Mouse (Mus musculus) left cerebral cortex, adult 18-20 months (tissue): ENCODE results near the gene Scube1. TPM values are rescaled to one million over a fixed set of nuclear protein-coding genes. Genes with fewer than 3 reads are reported as not detected.

Experiments used
- DNase-seq, 2 experiments: peaks; one replicate each; pipeline ENCODE4 v3.0.0; 2021 to 2022; ENCODE audit warnings: low spot score in 2 of 2, mixed read lengths in 1 of 2
- total RNA-seq, 2 experiments: library from RNA; stranded (reverse); gene quantifications; 2 replicates each; pipeline ENCODE4 v1.2.3; 2021

Gene Scube1
- total RNA-seq, 2 experiments from 2014 or later, result 51.8 to 67.1 TPM

DNA sequence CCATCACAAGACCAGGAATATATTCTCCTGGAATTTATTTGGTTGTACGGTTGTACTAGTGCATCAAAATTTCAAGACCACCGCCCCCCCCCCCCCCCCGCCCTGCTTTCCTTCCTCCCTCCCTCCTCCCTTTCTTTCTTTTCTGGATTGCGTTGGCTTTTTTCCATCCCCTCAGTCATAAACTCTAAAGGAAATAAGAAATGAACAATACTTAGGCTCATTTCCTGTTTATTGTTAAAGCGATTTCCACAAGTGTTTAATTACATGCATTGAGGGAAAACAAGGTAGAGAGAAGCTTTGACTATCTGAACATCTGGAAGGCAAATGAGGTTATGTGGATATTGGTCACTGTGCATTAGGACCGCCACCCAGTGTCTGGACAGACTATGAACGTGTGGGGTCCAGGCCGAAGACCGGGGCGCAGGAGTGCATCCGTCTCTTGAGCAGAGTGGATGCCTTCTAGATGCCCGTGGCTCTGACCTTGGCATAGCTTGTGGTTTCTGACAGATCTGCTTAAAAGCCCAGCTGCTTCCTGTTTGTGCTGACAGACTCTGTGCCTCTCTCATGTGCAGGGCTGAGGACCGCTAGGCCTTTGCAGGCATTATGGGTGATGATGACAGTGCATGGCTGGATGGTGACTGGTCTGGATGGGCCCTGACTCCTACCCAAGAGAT lies 122.3 kb downstream of the Scube1 start:
- DNase-seq, result no peak

DNA sequence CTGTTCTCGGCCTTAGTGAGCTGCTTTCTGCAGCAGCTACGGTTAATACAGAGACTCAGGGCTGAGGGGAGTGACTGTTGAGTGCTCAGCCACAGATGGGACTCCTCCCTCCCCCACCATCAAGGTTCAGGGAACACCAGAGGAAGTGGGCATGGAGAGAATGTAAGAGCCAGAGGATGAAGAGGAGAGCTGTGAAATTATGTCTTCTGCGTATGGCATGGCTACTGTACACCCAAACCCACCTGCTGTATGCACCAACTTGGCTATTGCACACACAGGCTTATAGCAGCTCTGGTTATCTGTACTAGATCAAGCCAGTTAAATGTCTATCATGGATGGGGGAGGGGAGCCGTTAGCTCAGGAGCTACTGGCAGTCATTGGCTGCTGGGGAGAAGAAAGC lies 123.6 kb downstream of the Scube1 start:
- DNase-seq, result no peak

DNA sequence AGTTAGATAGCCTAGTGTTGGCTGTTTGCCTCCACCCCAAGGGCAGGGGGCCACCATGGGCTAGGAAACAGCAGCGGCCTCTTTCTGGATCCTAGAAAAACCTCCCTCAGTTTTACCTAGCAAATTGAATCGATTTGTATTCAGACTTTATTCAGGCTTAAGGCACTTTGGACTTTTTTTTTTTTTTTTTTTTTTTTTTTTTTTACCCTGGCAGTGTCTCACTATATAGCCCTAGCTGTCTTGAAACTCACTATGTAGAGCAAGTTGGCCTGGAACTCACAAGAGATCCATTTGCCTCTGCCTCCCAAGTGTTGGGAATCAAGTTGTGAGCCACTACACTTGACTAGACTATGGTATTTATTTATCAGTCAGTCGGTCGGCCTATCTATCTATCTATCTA lies 128.0 kb downstream of the Scube1 start:
- DNase-seq, result no peak

DNA sequence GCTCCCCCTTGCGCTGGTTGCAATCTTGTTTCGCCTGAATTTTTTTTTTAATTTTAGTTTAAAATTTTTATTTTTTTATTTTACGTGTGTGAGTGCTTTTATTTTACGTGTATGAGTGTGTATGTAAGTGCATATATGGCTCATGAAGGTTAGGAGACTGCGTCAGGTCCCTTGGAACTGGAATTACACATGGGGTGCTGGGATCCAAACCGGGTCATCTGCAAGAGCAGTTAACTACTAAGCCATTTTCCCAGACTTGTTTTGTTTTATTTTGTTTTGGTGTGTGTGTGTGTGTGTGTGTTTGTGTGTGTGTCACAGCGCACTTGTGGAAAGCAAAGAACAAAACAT lies 129.5 kb downstream of the Scube1 start:
- DNase-seq, result no peak

DNA sequence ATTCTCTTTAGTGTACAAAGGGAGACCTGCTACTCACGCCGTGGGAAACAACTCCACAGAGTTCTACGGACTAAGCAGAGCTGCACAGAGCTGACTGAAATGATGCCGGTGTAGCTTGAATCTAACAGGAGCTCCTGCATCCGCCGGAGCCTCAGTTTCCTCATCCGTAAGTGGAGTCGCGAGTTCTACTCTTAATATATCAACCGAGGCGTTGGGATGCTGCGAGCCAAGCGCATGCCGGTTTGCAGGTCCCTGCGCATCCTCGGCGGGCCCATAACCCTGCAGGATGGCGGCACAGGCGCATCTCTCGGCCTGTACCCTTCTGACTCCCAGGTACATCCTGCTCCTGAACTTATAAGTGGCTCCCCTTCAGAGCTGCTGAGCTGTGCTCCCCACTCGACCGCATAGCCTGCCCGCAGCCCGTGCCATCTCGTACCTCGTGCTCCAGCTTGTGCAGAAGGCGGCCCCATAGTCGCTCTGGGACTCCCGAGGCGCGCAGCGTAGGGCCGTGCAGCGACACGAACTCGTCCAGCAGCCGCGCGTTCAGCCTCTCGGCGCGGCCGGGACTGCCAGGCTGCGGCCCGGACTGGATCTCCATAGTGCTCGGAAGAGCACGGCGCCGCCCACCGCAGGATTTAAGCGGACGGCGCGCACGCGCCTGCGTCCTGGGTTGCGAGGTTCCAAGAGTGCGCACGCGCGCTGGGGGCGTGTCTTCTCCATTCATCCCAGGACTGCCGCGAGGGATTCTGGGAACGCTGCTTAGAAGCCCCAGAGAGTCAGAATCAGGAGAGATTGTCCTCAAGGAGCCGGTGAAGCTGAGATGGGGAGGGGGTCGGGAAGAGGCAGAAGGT lies 130.1 kb downstream of the Scube1 start, which contains the start of gene Ttll12:
Gene Ttll12 (minus strand): TSS at position 645 of the 851 bp plus-strand sequence.
- DNase-seq, result peak; percentile 98

DNA sequence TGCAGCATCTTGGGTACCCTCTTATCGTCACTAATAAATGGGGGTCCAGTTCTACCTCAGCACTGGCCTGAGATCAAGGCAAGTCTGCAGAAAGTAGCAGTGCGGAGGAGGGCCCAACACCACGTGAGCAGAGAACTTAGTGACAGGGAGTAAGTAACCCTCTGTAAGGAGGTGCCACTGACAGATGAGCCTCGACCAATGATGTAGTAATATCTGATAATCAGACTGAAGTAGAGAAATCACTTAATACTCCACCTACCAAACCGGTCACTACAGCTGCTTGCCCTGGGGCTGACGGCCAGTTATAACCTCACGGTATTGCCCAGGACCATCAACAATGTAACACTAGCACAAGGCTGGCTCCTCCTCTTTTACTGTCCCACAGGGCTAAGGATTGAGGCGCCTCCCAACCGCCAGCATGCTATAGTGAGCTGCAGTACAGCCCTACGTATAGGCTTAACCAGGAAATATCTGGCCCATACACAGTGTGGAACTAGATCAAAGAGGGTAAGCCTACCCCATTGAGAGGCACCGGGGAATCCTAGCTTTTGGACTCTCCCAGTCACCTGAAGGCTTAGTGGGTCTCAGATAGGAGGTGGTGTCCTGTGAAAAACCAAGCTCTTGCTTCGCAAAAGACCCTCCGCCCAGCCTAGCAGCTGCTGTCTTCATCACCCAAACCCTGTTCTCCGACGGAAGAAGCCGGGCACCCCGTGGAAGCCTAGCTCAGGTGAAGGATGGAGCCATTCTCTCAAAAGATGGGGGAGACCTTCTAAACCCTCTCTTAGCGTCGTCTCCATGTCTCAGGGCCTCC lies 130.9 kb downstream of the Scube1 start:
- DNase-seq, result no peak

DNA sequence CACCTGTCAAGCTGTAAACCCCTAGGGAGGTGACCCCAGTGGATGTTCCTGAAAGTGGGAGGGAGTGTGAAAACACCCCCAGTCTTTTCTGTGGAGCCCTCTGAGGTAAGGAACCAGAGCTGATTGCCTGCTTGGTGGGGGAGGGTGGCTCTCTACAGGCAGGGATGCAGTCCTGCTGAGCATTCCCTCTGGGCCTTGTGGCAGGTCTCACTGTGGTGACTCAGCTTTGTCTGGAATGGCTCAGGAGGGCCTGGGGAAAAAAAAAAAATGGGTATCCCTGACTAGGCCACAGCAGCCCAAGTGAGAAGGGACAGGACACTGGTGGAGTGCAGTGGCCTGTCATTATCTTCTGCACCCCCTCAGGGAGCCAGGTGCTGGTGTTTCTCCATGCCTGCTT lies 131.6 kb downstream of the Scube1 start:
- no peak for DNase-seq

DNA sequence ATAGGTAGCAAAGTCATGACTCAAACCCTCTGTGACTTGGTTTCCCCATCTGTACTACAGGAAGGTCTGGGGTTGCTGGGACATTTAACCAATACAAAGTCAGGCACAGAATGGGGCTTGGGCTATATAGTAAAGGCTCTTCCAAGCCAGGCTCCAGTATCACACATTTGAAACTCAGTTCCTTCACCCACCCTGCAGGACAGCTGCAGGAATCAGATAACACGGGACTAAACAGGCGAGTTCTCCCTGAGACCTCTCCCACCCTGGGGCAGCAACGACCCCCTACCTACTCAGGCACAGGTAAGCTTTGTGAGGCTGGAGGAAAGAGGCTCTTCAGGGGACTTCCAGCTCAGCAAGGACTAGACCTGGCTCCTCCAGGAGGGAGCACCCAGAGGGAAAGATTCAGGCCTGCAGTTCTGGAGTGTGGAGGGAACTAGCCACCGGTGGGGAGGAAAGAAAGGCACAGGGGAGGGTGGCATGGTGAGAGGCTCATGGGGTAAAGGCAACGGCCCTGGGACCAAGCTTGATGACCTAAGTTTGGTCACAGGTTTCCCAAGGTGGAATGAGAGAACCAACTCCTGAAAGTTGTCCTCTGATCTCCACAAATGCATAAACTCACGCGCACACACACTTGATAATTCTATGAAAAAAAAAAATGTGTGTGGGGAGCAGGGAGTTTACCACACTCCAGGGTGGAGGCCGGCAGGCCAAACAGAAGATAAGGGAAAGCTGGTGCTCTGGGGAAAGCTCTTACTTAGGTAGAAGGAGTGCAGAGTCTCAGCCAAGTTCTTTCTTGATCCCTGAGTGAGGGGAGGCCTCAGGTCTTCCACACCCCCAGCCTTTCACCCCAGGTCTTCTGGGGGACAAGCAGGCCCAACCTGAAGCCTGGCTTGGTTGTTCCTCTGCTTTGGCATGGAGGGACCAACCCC lies 132.3 kb downstream of the Scube1 start:
- no peak for DNase-seq

DNA sequence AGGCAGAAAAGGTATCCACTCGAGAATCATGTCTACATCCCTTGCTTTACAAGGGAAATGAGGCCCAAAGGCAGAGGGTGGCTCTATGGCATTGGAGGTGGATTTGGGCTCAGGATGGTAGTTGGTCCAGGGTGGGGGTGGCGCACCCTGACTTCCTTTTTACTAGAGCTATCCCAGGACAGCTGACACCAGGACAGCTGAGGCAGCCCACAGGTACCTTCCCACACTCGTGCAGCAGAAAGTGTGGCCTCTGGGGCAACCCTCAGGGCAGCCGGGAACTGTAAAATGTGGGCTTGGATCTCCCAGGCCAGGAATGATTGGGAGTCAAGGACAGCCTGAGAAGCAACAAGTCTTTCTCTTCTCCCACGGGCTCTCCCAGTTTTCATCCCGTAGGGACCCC lies 133.1 kb downstream of the Scube1 start:
- DNase-seq, result no peak

DNA sequence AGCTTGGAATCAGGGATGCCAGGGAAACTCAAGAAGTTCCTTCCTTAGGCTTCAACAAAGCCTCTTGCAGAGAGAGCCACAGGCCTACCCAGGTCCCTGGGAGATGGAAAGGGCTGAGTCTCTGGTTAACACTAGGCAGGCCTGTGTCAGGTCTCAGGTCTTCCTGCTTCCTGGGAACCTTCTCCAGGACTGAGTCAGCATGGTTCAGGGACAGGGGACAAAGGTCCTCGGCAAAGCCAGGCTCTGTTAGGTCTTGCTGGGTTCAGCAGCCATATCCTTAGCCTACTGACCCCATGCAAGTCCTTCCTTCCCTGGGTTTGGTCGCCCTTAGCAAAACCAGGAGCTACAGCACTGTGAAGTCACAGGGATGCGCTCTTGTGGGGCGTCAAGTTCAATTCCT lies 134.0 kb downstream of the Scube1 start:
- DNase-seq, result no peak

DNA sequence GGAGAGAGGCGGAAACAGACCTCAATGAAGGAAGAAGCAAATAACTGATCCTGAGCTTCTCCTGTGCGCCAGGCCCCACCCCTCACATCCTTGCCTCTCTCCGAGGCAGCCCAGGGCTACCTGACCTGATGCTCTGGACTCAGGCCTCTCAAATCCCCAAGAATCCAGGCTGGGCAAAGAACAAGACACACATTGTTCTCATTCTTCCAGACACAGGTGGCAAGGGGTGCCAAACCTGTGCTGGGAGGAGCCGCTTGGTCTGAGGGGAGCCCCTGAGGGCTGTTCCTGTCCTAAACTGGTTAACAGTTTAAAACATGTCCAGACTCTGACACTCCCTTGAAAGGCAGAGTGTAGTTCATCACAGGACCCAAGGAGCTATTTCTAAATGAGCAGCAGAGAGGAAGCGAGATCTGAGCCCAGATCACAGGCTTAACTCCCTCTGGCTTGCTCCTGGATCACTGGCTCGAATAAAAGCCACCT lies 140.0 kb downstream of the Scube1 start:
- no peak for DNase-seq

DNA sequence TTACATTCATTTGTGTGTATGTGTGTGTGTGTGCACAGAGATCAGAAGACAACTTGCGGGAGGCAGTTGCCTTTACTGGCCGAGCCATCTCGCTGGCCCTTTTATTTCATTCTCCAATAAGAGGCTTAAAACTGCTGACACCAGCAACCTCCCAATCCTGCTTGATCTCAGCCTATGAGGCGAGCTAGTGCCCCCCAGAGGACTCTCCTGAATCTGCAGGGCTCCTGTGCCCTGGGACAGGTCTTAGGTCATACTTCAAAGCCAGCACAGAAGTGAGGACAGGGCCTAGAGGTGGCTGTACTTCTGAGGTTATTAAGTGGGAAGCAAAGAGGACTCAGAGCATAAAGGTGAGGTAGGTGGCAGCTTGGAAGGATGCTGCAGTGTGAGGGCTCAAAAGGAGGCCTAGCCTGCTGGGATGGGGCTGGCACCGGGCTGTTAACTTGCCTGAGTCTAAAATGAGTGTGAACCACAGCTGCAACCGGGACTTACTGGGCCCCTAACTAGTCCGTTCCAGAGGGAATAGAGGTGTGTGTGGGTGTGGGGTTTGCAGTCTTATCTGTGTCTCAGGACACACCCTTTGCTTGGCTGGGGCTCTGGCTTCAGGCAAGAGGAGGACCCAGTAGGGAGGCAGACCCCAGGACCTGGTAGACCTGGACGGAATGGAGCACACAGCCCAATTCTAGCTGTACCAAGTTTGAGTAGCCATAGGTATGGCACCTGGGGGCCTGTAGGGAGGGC lies 141.2 kb downstream of the Scube1 start:
- no peak for DNase-seq

DNA sequence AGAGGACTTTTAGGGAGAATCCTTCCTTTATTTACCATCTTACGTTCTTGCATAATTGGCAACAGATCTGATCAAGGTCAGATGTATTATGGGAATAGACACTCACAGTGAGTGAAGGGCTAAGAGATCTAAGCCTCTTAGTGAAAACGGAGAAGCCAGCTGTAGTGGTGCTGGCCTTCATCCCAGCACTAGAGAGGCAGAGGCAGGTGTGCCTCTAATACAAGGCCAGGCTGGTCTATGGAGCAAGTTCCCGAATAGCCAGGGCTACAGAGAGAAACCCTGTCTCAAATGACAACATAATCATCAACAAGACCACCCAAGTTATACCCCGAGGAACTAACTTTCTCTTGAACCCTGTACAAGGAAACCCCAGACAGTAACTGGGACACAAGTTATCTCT lies 141.9 kb downstream of the Scube1 start:
- DNase-seq, result no peak

DNA sequence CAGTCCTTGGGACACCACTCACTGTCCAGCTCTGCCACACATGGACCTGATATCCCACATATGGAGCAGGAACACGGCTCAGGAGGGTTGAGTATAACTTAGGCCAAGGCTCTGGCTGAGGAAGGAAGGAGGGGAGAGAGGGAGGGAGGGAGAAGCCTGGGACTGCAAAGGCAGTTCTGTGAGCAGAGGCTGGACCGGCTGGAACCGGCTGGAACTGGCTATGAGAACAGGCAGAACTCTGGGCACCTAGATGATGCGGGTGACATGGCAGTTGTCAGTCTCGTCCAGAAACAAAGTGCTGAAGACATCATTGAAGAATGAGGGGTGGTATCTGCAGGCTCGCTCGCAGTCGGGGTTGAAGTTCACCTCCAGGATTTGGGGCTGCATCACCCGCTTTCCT lies 148.2 kb downstream of the Scube1 start:
- DNase-seq, result no peak

DNA sequence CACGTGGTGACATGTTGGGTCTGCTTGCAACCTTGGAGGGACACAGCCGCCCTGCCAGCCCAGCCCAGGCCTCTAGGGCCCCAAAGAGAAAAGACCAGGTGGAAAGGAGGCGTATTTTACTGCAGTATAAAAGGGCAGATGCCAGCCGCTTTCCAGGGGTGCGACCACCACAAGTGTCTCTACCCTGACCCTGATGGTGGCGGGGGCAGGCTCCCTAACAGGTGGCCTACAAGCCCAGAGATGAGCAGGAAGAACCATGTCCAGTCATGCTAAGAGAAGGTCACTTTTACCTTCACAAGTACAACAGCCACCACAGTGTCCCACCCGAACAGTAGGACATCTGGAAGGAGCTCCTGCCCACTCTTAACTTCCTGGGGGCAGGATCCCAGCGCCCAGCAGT lies 149.3 kb downstream of the Scube1 start:
- no peak for DNase-seq

DNA sequence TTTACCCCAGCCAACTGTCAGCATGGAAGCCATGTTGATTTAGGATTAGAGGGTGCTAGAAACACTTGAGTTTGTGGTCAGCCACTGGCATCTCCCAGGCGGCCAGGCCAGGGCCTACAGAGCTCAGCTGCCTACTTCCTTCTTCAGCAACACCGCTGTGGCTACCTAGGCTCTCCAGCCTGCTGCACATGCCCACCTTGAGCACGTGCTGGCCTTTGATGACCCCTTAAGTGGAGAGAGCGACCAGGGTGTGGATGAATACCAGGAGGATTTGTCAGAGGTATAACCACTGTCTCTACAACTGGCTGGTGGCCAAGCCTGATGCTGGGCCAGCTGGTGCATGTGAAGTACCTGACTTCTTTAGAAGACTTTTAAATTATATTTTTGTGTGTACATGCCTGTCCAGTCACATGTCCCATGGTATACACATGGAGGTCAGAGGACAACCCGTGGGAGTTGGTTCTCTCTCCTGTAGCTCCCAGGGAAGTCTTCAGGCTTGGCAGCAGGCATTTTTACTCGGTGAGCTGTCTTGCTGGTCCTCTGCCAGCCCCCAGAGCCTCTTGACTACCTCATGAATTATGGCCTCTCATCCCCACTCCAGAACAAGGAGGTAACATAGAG lies 150.0 kb downstream of the Scube1 start:
- no peak for DNase-seq

DNA sequence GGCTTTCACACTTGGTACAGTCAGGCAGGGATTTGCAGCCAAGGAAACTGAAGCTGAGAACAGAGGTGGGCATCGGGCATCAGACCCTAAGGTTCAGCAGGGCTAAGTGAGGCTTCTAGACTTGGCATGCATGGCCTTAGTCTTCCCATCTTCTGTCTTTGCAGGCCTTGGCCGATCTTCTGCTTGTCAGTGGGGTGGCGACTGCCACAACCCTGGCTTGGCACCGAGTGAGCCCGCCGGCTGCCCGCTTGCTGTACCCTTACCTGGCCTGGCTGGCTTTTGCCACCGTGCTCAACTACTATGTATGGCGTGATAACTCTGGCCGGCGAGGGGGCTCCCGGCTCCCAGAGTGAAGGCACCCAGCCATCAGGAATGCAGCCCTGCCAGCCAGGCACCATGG lies 151.2 kb downstream of the Scube1 start:
- DNase-seq, result no peak

DNA sequence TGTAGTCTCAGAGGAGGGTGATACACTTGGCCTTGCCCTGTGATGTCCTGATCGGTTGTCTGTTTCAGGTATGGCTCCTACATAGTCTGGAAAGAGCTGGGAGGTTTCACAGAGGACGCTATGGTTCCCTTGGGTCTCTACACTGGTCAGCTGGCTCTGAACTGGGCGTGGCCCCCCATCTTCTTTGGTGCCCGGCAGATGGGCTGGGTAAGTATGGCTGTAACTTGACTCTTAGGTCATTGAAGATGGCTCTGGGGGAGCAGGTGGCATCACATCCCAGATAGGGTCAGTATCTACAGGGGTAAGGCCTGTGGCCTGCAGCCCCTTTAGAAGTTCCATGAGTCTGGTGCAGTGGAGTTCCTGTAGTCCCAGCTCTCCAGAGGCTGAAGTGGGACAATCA lies 152.7 kb downstream of the Scube1 start:
- no peak for DNase-seq

DNA sequence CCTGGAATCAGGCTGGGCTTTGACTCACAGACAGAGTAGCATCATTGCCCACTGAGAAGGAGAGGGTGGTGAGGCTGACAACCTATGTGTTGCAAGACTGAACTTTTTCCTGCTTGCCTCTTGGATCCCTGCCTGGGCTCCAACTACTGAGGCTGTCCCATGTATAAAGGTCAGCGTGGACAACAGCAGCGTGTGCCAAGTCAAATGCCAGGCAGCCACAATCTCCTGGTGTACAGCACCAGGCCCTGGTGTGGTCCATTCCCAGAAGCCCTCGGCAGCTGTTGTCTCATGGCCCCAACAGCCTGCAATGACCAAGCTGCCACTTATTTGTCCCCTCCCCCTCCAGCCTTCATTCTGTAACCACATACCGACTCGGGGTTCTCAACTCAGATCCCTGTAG lies 153.2 kb downstream of the Scube1 start:
- DNase-seq, result no peak

DNA sequence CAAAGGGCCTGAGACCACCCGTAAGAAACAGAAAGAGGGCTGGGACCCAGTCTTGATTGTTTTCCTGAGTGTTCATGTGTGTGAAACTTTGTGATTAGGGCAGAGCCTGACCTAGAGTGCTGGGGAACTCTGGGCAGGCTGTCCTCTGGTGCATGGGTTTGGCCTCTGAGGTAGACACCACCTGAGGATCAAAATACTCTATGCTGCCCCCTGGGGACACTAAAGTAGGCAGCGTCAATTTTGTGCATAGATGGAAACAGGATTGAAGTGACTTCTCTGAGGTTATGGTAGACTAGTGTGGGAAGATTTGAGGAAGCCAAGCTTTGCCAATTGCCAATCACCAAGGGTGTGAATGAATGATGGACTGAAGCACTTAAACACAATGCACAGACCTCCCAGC lies 154.2 kb downstream of the Scube1 start:
- DNase-seq, result no peak
